Mouse (Mus musculus) frontal cortex, adult (tissue): ENCODE results near the gene L3mbtl2.
"Not testable (repeated sequence)": the region's sequence is repeated elsewhere in the genome, so short reads cannot be mapped to it uniquely, and the experiment has no call there.

ENCODE experiments used
- ATAC-seq: cut with Nextera tagmentation; 2 replicates; pipeline ENCODE4 v1.9.2; 2017; ENCODE audit warnings: mild to moderate bottlenecking, moderate library complexity, mixed read lengths; ENCODE audit not compliant: low TSS enrichment

The L3mbtl2 gene

GRCm38 (mm10) chr15:81663697-81664561, at the start of gene L3mbtl2:
Gene L3mbtl2 (plus strand): TSS chr15:81663889.
- peak; percentile 99 for ATAC-seq

GRCm38 (mm10) chr15:81649516-81650455, 13.9 kb upstream of the L3mbtl2 start:
- ATAC-seq: no peak

GRCm38 (mm10) chr15:81650636-81651035, 13.1 kb upstream of the L3mbtl2 start:
- ATAC-seq: no peak

DNA sequence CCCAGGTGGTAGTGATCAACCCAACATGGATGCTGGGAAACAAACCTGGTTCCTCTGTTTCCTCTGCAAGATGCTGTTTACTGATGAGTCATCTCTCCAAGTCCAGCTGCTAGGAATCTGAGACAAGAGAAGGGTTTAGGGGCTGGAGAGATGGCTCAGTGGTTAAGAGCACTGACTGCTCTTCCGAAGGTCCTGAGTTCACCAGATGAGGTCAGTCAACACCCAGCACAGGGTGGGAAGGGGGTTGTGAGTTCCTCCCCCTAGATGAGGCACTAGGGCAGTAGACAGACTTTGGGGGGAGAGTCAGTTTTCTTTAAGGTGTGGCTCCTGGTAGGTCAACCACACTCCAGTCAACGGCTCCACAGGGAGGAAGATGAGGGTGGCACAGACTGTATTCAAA, 2.0 kb upstream of the L3mbtl2 start:
- ATAC-seq: no peak

GRCm38 (mm10) chr15:81663281-81663680, 408 bp upstream of the L3mbtl2 start:
- ATAC-seq: no peak

DNA sequence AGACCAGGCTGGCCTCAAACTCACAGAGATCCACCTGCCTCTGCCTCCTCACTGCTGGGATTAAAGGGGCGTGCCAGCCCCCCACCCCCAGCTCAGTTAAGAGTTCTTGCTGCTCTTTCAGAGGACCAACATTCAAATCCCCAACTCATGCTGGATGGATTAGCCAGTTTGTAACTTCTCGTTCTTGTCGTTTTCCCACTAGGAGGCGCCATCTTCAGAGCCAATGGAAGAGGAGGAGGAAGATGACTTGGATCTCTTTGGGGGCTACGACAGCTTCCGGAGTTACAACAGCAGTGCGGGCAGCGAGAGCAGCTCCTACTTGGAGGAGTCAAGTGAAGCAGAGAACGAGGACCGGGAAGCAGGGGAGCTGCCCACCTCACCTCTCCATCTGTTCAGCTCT, 3.3 kb downstream of the L3mbtl2 start:
- no peak for ATAC-seq

DNA sequence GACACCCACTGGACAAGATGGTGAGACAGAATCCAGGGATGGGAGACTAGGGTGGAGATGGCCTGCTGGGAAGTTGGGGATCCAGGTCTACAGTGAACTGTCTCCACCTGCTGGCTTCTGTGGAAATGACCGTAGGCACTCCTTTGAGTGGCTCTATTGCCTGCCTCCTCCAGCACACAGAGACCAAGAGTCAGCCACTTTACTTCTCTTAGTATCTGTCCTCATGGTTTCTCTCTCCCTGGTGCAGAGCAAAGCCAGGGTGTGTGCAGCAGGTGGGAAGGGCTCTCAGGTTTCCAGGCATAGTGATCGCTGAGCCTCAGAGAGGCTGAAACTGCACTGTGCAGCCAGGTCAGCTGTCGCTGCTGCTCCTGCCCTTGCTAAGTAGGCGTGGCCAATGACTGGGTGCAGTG, 6.5 kb downstream of the L3mbtl2 start:
- ATAC-seq: peak; percentile 83

DNA sequence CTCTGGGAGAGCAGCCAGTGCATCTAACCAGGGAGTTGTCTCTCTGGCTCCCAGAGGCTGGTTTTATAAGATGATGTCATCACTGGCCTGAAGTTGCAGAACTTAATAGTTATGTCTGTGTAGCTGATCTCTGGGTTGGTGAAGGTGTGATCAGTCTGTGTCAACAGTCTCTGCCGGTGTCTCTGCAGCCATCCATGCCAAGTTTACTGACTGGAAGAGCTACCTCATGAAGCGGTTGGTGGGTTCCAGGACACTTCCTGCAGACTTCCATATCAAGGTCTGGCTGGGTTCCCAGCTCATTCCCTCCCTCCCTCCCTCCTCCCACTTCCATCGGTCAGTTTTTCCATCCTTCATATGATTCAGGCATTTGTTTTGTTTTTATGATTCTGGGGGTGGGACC, 12.9 kb downstream of the L3mbtl2 start:
- ATAC-seq: no peak

GRCm38 (mm10) chr15:81680301-81680805, 16.7 kb downstream of the L3mbtl2 start:
- no peak for ATAC-seq

DNA sequence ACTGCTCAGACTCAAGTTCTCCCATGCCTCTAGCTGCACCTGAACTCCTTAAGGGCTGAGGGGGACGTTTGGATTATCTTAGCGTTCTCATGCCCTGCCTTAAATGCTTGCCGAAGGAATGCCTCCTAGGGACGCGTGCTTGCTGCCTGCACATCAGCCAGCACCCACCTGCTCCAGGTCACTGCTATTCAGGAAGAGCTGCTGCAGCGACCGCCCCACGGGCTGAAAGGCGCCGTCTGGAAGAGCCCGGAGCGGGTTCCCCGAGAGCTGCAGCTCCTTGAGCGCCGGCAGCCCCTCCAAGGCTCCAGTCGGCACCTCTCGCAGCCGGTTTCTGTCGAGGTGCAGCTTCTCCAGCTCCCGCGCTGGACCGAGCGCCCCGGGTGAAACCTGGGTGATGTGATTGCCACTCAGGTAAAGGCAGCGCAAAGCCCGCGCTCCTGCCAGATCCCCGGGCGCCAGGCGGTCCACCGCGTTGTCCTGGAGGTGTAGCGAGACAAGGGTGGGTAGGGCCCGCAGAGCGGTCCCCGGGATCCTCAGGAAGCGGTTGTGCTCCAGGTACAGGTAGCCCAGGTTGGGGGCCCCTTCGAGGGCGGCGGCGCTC, 29.8 kb downstream of the L3mbtl2 start:
- ATAC-seq: peak; percentile 17

DNA sequence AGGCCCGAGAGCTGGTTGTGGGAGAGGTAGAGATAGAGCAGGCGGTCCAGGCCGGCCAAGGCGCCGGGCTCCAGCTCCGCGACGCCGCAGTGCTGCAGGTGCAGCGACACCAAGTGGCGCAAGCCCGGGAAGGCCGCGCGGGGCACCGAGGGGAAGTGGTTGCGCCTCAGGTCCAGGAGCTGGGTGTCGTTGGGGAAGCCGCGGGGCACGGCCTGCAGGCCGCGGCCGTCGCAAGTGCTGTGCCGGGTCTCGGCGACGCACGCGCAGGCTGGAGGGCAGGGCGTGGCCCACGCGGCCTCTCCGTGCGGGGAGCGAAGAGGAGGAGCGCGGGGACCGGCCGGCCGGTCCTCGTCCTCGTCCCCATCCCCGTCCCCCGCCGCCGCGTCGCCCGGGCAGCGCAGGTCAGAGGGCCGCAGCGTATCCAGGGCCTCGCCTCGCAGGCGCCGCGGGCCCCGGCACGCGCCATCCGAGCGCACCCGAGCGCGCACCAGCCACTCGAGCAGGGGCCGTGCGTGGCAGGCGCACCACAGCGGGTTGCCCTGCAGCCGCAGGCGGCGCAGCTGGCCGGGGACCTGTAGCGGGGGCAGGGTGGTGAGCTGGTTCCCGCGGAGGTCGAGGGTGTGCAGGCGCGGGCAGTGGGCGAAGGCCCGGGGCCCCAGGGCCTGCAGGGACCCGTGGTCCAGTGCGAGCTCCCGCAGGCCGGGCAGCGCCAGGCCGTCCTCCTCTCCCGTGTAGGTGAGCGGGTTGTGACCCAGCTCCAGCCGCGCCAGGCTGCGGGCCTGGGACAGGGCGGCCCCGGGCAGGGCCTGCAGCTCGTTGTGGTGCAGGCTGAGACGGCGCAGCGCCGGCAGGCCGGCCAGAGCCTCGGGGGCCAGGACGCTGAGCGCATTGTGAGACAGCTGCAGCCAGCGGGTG, 30.5 kb downstream of the L3mbtl2 start:
- ATAC-seq: peak; percentile 66

- ATAC-seq: no peak
Observed at GRCm38 (mm10) chr15:81694891-81695290, 31.2 kb downstream of the L3mbtl2 start.

GRCm38 (mm10) chr15:81697175-81697574, 33.5 kb downstream of the L3mbtl2 start, which contains the start of gene Chadl:
Gene Chadl (minus strand): TSS chr15:81697287.
- no peak; the same call in 1 of the 2 replicates for ATAC-seq

DNA sequence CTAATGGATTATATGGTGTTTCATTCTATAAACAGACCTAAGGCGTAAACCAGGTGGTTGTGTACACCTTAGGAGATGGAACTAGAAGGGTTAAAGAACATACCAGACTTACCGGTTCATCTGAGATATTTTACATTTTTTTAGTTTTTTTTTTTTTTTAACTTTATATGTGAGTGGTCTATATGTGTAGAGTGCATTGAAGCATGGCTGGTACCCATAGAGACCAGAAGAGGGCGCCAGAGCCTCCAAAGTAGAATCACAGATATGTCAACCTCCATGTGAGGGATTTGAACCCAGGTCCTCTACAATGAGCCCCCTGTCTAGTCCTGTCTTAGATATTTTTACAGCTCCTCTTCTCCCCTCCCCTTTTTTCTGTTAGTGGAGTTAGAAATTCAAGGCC, 34.2 kb downstream of the L3mbtl2 start:
- no peak for ATAC-seq

DNA sequence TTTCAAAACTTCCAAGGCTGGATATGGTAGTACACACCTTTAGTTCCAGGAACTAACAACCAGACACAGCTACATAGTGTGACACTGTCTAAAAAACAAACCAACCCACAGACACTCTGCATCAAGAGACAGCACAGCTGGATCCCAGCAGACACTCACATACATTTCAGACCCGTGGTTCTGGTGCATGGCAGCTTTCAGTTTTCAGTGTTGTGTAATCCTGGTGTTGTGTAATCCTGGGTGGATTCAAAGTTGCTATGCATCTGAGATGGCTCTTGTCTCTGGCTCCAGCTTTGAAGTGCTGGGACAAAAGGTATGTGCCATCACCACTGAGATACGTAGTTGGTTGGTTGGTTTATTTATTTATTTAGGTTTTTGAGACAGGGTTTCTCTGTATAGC, 34.8 kb downstream of the L3mbtl2 start:
- ATAC-seq: no peak

- no peak for ATAC-seq
Observed at GRCm38 (mm10) chr15:81700161-81700560, 36.5 kb downstream of the L3mbtl2 start.

- ATAC-seq: no peak
Observed at GRCm38 (mm10) chr15:81700601-81701000, 36.9 kb downstream of the L3mbtl2 start.

DNA sequence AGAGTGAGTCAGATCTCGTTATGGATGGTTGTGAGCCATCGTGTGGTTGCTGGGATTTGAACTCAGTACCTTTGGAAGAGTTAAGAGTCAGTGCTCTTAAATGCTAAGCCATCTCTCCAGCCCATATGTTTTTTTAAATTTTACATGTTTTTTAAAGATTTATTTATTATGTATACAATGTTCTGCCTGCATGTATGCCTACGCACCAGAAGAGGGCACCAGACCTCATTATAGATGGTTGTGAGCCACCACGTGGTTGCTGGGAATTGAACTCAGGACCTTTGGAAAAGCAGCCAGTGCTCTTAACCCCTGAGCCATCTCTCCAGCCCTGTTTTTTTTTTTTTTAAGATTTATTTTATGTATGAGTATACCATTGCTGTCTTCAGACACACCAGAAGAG, 37.7 kb downstream of the L3mbtl2 start:
- not testable (repeated sequence) for ATAC-seq

DNA sequence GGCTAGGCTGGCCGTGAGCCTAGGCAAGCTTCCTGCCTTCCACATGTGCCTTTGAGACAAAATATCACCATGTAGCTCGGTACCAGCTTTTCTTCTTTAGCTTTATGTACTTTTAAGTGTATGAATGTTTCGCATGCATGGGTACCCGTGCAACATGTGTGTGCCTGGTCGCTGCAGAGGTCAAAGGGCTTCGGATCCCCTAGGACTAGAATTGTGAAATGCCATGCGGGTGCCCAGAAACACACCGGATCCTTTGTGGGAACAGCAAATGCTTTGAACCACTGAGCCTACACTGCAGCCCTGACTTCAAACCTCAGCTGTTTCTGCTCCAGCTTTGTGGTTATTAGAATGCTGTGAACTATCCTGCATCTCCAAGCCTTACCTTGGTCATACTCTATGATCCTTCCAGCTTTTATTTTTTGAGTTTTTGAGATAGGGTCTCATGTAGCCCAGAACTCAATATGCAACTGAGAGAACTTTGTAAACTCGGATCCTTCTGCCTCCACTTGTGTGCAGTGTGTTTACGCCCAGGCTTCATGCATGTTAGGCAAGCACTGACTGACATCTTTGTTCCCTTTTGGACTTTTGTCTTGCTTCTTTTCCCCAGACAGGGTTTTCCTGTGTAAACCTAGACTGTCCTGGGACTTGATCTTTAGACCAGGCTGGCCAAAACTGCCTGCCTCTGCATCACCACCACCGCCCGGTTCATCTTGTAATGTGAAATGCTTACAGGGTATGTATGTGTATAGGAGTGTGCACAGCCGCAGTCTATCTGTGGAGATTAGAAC, 38.8 kb downstream of the L3mbtl2 start:
- ATAC-seq: no peak

GRCm38 (mm10) chr15:81703094-81703489, 39.4 kb downstream of the L3mbtl2 start:
- no peak for ATAC-seq
